Mouse (Mus musculus) gastrocnemius, postnatal 14 days (tissue): ENCODE results near the gene Incenp. TPM values are rescaled to one million over a fixed set of nuclear protein-coding genes. Genes with fewer than 3 reads are reported as not detected.
"Not testable (repeated sequence)": the region's sequence is repeated elsewhere in the genome, so short reads cannot be mapped to it uniquely, and the experiment has no call there.

Experiments
- DNase-seq: peaks from one replicate; pipeline ENCODE4 v3.0.0; 2021; ENCODE audit warnings: mixed read lengths
- intact Hi-C: fragments of 180-260 bp; cut with DNase I; formaldehyde crosslinking; loops from one replicate; pipeline ENCODE4 v1.15.1; 2025; ENCODE audit warnings: low total_unique reads
- long read RNA-seq, 2 experiments: library from polyadenylated mRNA; stranded (forward); transcript quantifications; one replicate each; pipeline ENCODE4 v2.0.0; 2021
- total RNA-seq, 2 experiments: library from RNA; stranded (reverse); gene quantifications; 2 replicates each; pipeline ENCODE4 v1.2.3; 2021

The Incenp gene
- total RNA-seq, result 1 to 10 TPM; 8.3 to 9.1 TPM
- long read RNA-seq, experiment 1, partial matches to known transcripts, result 1 of 3 reads
- long read RNA-seq, experiment 1, other reads (novel, unspliced or antisense), result 1 of 3 reads
- long read RNA-seq, experiment 2, partial matches to known transcripts, result 0 of 5 reads
- long read RNA-seq, experiment 2, other reads (novel, unspliced or antisense), result 3 of 5 reads

DNA sequence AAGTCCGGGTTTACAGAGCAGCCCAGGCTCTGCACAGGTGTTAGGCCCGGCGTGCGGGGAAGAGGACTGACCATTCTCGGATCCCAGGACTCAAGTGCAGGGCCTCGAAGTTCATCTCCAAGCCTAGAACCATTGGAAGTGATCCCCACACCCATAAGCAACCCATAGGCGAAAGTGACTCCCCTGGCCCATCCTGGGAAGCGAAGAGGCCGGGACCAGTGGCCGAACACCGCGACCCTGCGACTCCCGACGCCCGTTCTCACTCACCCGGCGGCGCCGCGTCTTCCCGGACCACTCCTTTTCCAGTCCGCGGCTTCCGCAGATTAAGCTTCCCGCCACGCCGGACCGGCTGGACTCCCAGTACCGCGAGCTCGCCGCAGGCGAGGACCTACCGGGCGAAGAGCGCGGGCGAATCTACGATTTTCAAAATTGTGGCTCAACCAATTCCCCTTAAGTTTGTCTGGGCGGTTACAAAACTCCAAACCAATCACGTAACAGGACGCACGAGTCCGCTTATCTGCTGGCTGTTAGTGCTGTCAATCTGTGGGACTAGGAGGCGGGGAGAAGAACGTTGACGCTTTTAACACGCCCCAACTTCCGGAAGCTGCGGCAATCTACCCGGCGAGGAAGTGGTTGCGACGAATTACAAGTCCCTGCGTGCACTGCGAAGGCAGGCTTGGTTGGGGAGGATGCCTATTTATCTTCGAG lies at the start of gene Incenp:
Incenp (minus strand) TSS at position 480 of the 708 bp plus-strand sequence.
- intact Hi-C loops, result no loop called here
- peak; percentile 89 for DNase-seq

- no peak for DNase-seq
- intact Hi-C loops, result no loop called here
Measured at GRCm38 (mm10) chr19:9946986-9947385, 47.6 kb upstream of the Incenp start.

- intact Hi-C loops, result no loop called here
- no peak for DNase-seq
Measured at GRCm38 (mm10) chr19:9945800-9946564, 46.6 kb upstream of the Incenp start.

DNA sequence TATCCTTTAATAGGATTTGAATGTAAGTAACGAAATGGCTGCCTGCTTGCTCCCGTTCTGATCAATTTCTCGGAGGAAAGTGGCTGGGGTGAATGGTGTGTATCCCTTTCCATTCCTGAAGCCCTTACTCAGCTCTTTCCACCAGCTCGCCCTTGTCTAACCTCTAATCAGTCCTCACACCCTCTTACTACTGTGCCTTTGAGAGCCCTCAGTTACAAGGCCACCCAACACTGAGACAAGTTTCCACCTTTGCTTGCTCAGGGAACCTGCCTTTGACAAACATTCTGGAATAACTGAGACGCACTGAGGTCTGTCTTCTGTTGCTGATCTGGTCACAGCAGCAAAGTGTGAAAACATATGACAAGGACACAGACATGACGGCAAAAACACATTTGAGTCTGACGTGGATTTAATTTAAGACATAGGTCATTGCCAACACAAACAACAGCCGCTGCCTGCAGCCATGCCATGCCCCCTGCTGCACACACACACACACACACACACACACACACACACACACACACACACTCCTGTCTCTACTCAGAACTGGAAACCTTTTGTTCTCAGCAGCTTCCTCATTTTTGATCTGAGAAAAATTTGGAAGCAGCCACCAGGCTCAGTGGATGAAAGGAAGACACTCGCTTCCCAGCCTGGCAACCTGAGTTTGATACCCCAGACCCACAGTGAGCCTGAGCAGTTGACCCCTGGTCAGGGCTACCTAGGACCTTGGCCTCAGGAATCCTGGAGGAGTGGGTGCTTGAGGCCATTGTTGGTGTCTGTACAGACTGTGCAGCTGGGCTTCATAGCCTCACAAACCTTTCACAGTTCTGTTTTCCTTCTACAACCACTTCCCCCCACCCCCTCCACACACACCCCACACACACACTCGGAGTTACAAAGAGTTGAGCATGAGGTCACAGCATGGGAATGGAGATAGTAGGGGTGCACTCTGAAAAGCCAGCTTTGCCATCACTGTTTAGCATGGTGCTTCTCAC lies 43.5 kb upstream of the Incenp start:
- intact Hi-C loops, result no loop called here
- DNase-seq, result no peak

DNA sequence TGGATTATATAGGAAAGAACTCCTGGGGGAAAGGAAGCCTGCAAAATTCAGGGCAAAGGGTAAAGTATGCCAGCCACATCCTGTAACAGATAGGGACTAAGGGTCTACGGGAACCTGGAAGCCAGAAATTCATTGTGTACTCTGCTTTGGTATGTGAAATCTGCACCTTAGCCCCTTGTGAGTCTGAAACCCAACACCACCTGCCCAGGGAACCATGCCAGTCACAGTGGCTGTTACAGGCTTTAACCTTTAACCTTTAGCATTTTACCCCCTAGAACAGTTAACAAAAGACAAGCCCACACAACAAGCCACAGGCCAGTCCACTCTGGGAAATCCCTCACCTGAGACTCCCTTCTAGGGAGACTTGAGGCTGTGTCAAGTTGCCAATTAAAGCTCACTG lies 42.5 kb upstream of the Incenp start:
- intact Hi-C loops, result no loop called here
- no peak for DNase-seq

DNA sequence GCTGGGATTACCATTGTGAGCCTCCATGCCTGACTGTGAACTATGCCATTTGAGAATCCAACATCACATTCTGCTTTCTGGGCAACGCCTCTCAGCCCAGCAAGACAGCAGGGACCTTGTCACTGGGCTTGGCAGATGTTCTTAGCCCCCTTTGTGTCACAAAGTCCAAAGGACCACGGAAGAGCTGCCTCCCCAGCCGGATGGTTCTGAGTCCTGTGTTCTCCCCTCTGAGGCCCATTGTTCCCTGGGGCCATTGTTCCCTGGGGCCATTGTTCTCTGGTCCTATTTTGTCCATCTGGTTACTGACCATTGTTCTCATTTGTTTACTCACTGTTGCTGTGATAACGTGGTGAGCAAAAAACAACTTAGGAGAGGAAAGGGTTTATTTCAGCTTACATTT lies 41.6 kb upstream of the Incenp start:
- intact Hi-C loops, result no loop called here
- no peak for DNase-seq

DNA sequence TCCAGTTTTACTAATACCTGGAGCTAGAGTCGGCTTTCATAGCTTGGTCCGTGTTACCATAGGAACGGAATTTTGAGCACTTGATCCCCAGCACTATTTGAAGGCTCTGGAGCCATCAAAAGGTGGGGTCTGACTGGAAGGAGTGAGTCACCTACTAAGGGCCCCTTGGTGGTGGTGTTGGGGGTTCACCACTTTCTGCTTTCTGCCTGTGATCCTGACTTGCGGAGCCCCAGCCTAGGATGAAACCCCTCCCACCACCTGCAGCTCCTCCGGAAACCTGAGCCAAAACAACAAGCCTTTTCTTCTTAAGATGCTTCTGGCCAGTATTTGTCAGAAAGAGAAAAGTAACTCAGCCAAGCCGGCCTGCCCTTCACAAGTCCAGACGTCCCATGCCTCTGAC lies 40.5 kb upstream of the Incenp start:
- DNase-seq, result no peak
- intact Hi-C loops, result no loop called here

DNA sequence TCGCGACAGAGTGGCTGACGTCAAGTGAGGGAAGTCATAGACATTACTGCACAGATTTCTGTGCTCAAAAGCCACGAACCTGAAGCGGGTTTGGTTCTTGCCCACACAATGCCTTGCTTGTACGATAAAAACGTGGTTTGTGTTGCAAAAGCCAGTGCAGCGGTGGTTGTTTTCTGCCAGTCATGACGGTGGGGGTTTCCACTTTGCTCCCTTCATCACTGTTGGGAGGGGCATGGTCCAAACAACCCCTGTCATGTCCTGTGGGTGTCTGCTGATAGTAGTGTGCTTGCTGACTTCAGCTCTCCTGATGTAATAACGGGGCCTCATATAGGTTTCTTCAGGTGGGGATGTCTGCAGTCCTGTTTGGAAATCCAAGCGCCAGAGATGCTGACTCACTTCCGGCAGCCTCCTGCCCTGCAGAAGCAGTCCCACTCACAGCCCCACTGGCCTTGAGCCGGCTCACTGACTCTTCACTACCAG lies 39.5 kb upstream of the Incenp start:
- intact Hi-C loops, result no loop called here
- no peak for DNase-seq

GRCm38 (mm10) chr19:9938156-9938823 lies 38.9 kb upstream of the Incenp start:
- intact Hi-C loops, result no loop called here
- no peak for DNase-seq

DNA sequence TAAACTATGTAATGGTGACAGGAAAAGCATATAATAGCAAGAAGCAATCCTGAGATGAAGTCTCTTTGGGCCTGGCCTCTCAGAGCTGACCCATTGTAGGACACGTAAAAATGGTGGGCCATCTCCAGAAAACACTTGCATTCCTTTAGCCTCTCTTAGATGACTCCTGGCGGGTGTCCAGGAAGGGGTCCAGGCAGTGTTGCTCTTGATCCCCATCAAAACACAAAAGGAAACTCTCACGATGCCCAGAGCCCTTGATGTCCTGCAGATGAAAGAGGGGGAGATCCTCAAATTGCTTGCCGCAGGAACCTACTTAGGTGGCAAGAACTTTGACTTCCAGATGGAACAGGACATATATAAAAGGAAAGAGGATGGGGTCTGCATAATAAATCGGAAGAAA lies 38.1 kb upstream of the Incenp start:
- DNase-seq, result no peak
- intact Hi-C loops, result no loop called here

DNA sequence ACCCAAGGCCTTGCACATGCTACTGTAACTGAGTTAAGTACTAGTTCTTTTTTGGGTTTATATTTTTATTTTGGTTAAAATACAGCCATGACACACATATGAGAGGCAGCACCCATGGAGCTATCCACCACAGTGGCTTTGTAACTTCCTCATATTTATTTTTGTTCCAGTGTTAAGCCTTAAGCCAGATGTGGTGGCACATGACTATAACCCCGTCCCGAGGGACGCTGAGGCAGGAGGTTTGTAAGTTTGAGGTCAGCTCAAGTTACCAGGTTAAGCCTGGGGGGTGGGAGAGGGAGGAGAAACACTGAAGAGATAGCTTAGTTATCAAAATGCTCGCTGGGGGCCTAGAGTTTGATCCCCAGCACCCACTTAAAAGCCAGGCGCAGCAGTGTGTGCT lies 37.2 kb upstream of the Incenp start:
- intact Hi-C loops, result no loop called here
- no peak for DNase-seq

DNA sequence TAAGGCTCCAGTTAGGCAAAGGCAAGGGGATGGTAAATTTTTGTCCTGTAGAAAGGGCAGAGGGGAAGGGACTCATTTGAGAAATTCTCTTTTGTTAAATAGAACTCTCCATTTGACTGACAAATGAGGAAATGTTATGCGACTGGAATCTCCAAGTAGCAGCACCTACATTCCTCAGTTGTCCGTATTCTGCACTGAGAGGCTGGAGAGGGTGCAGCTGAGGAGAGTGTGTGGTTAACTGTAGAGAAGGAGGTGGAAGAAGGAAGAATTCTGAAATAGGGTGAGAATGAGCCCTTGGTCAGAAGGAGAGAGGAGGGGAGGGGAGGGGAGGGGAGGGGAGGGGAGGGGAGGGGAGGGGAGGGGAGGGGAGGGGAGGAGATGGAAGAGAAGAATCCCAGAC lies 34.6 kb upstream of the Incenp start:
- no peak for DNase-seq
- intact Hi-C loops, result no loop called here

DNA sequence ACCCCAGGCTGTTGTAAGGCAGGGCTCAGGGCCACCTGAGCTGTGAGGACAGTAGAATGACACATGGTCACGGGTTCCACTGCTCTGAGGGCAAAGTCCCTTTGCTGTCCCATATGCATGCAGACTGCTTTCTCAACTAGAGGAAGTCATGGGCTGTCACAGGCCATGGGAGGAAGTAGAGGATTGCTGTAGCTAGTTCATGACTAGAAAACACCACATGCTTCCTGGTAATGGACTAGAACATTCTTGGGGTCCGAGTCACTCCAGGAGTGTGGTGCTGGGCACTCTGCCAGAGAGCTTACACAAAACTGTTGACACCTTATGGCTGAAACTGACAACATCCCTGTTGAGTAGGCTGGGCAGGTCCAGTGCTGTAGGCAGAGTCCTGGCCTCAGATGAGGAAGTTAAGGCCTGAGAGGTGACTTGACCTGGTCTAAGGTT lies 31.8 kb upstream of the Incenp start:
- intact Hi-C loops, result not testable (repeated sequence)

DNA sequence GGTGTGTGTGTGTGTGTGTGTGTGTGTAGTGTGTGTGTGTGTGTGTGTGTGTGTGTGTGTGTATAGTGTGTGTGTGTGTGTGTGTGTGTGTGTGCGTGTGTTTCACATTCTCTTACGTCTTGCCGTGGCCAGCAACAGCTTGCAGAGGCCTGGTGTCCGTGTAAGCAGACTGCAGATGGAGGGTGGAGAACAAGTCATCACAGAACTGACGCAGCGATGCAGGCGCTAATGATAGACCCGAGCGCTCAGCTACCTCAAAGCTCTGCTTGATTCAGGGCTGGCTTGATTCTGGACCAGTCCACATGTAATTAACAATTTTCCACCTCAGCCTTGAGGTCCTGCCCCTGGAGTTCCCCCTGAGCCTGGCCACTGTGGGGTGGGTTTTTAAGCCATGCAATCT lies 28.7 kb upstream of the Incenp start:
- intact Hi-C loops, result loop anchor here (10.0 kb wide), 1 partner anchor 267 kb away; no protein-coding TSS in a partner anchor
- no peak for DNase-seq

More for the DNA sequence above, 31.8 kb upstream of the Incenp start:
- DNase-seq, result not testable (repeated sequence)

- DNase-seq, result no peak
- intact Hi-C loops, result loop anchor here (10.0 kb wide), 1 partner anchor 270 kb away; no protein-coding TSS in a partner anchor
Measured at GRCm38 (mm10) chr19:9924769-9925272, 25.5 kb upstream of the Incenp start.

DNA sequence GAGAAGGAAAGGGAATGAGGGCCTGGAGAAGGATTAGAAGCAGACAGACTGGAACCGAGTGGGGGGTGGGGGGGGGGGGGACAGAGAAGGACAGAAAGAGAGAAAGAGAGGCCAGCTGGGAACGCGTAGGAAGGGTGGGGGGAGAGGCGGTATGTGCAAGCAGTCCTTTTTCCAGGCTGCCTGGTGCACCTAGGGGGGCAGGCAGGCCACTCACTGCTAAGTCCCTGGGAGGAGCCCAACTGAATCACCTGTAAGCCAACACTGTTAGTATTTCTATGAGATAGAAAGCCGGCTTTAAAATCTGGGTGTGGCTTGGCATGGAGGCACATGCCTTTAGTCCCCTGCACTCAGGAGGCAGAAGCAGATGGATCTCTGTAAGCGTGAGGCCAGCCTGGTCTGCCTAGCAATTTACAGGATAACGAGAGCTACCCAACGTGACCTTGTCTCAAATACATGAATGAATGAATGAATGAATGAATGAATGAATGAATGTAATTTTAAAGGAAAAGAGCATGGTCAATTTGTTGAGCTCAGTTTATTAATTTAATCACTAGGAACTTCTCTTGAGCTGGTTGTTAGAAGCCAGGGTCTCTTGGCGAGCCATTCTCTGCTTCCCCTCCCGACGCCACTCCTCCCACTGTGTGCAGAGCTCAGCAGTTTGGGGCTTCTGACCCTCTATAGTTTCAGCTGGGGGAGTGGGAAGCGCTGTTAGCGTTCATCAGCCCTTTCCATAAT lies 24.9 kb upstream of the Incenp start:
- no peak for DNase-seq
- intact Hi-C loops, result loop anchor here (10.0 kb wide), 1 partner anchor 271 kb away; no protein-coding TSS in a partner anchor

DNA sequence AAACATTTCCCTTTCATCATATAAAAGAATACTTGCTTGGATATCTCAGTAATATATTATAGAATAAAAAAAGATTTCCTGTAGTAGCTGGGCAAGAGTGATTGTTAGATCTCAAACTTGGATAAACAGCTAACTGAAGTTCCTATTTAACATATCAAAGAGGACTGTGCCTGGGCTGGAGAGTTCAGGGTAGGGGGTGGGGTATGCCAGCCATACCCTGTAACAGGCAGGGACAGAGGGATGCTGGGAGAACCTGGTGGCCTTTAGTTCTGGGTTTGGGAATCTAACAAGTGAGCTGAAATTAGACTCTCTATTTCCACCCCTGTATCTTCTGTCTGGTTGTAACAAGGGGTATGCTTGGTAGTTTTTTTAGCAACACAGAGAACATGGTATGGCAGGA lies 23.7 kb upstream of the Incenp start:
- no peak for DNase-seq
- intact Hi-C loops, result loop anchor here (10.0 kb wide), 1 partner anchor 272 kb away; no protein-coding TSS in a partner anchor

- DNase-seq, result no peak
- intact Hi-C loops, result loop anchor here (10.0 kb wide), 1 partner anchor 273 kb away; no protein-coding TSS in a partner anchor
Measured at GRCm38 (mm10) chr19:9922228-9922627, 22.9 kb upstream of the Incenp start.
